Mouse (Mus musculus) intestine, embryonic 14.5 days (tissue): ENCODE data around the gene Trrap. TPM values are rescaled to one million over a fixed set of nuclear protein-coding genes. Genes with fewer than 3 reads are reported as not detected.

ENCODE experiments used
- ATAC-seq: fragments of 200-750 bp; cut with Nextera tagmentation; replicated peaks from 2 replicates; pipeline ENCODE4 v1.8.0; 2017; ENCODE audit warnings: low read depth, moderate number of reproducible peaks, moderate TSS enrichment, moderate library complexity; ENCODE audit not compliant: low FRiP score, low TSS enrichment
- DNase-seq: peaks from one replicate; pipeline ENCODE4 v3.0.0-alpha.2; 2018; ENCODE audit warnings: low spot score
- H3K27ac ChIP-seq: fragments of 300-500 bp; sonication (generic); 2 replicates; pipeline ENCODE4 v1.5.1; 2014; ENCODE audit warnings: low read depth, mild to moderate bottlenecking, control low read depth
- H3K27me3 ChIP-seq: fragments of 300-500 bp; sonication (generic); replicated peaks from 2 replicates; pipeline ENCODE4 v1.6.1; 2014; ENCODE audit warnings: low read length, control low read depth; ENCODE audit not compliant: control insufficient read depth, insufficient read depth
- H3K36me3 ChIP-seq: fragments of 300-500 bp; sonication (generic); 2 replicates; pipeline ENCODE4 v1.6.1; 2014; ENCODE audit warnings: low read length, control low read depth; ENCODE audit not compliant: control insufficient read depth, insufficient read depth
- H3K4me1 ChIP-seq: fragments of 300-500 bp; sonication (generic); replicated peaks from 2 replicates; pipeline ENCODE4 v1.6.1; 2014; ENCODE audit warnings: low read length, control low read depth, mixed read lengths; ENCODE audit not compliant: control insufficient read depth, insufficient read depth
- H3K4me2 ChIP-seq: fragments of 300-500 bp; sonication (generic); 2 replicates; pipeline ENCODE4 v1.6.1; 2014; ENCODE audit warnings: low read length
- H3K4me3 ChIP-seq: fragments of 300-500 bp; sonication (generic); 2 replicates; pipeline ENCODE4 v1.5.1; 2014; ENCODE audit warnings: low read depth, low read length, control low read depth, mixed read lengths
- H3K9ac ChIP-seq: fragments of 300-500 bp; sonication (generic); 2 replicates; pipeline ENCODE4 v1.6.1; 2014; ENCODE audit warnings: mild to moderate bottlenecking, low read length
- H3K9me3 ChIP-seq: fragments of 300-500 bp; sonication (generic); 2 replicates; pipeline ENCODE4 v1.6.1; 2016; ENCODE audit warnings: low read length, control low read depth; ENCODE audit not compliant: control insufficient read depth
- WGBS: fragments of 180-500 bp; shearing (Covaris S2); extraction: QIAGEN DNeasy Blood & Tissue Kit; methylation state at CpG from one replicate; pipeline ENCODE4 v1.1.7; 2014; 5-methylcytosine and 5-hydroxymethylcytosine counted together
- polyA plus RNA-seq: library from polyadenylated mRNA; unstranded; fragments of >200 nt; fragmentation: Nextera tagmentation; extraction: Ambion mirVana; gene quantifications from 2 replicates; pipeline ENCODE4 v1.2.1, GENCODE M21; 2014

The Trrap gene
- polyA plus RNA-seq, 1 experiment from 2014 or later, result 85.4 TPM

GRCm38 (mm10) chr5:144734949-144735348 lies 32.6 kb upstream of the Trrap start:
- ATAC-seq, result 0 out of 2 replicates have a peak, but pooled peaks have one; percentile 14
- DNase-seq, result peak; percentile 93
- Histone ChIP-seq H3K9ac (no peak overlapping the region), H3K27ac (no peak overlapping the region), H3K36me3 (no peaks in the 10 kb centered on the region), H3K9me3 (no peaks in the 10 kb centered on the region), H3K4me2 (no peak overlapping the region), H3K27me3 (no peaks in the 10 kb centered on the region), H3K4me1 (no peaks in the 10 kb centered on the region), H3K4me3 (no peak overlapping the region)
- WGBS, result 33% methylated on average over 8 of the region's 8 CpGs

GRCm38 (mm10) chr5:144737101-144737500 lies 30.4 kb upstream of the Trrap start:
- no peak overlapping the region for H3K9ac ChIP-seq
- WGBS, result 86% methylated on average over 14 of the region's 14 CpGs
- H3K9me3 ChIP-seq, result no peaks in the 10 kb centered on the region
- H3K36me3 ChIP-seq, result no peaks in the 10 kb centered on the region
- H3K27me3 ChIP-seq, result no peaks in the 10 kb centered on the region
- ATAC-seq, result no peak
- H3K4me3 ChIP-seq, result no peak overlapping the region
- H3K4me1 ChIP-seq, result no peaks in the 10 kb centered on the region
- H3K4me2 ChIP-seq, result no peak overlapping the region
- H3K27ac ChIP-seq, result no peak overlapping the region
- DNase-seq, result no peak

- WGBS, result 4% methylated on average over 5 of the region's 5 CpGs
- ATAC-seq (peak; percentile 55), DNase-seq (no peak)
- H3K4me3 ChIP-seq, result no peak overlapping the region
- H3K36me3 ChIP-seq, result no peaks in the 10 kb centered on the region
- H3K4me2 ChIP-seq, result no peak overlapping the region
- no peaks in the 10 kb centered on the region for H3K9me3 ChIP-seq
- H3K4me1 ChIP-seq, result 0 out of 2 replicates have a peak, but pooled peaks cover 3% of the 10 kb centered on the region
- no peak overlapping the region for H3K9ac ChIP-seq
- no peaks in the 10 kb centered on the region for H3K27me3 ChIP-seq
- H3K27ac ChIP-seq, result no peak overlapping the region
Measured at GRCm38 (mm10) chr5:144752432-144752831, 15.1 kb upstream of the Trrap start.

GRCm38 (mm10) chr5:144753041-144753440 lies 14.5 kb upstream of the Trrap start:
- Histone ChIP-seq H3K36me3 (no peaks in the 10 kb centered on the region), H3K4me1 (0 out of 2 replicates have a peak, but pooled peaks cover 3% of the 10 kb centered on the region), H3K9me3 (no peaks in the 10 kb centered on the region), H3K27ac (no peak overlapping the region), H3K27me3 (no peaks in the 10 kb centered on the region), H3K4me3 (no peak overlapping the region), H3K9ac (no peak overlapping the region), H3K4me2 (no peak overlapping the region)
- no peak for DNase-seq
- no peak for ATAC-seq
- 55% methylated on average over 7 of the region's 7 CpGs for WGBS

- WGBS, result 60% methylated on average over 10 of the region's 10 CpGs
- Histone ChIP-seq H3K4me2 (no peak overlapping the region), H3K4me1 (0 out of 2 replicates have a peak, but pooled peaks cover 3% of the 10 kb centered on the region), H3K9ac (no peak overlapping the region), H3K27ac (no peak overlapping the region), H3K27me3 (no peaks in the 10 kb centered on the region), H3K9me3 (no peaks in the 10 kb centered on the region), H3K4me3 (no peak overlapping the region), H3K36me3 (no peaks in the 10 kb centered on the region)
- no peak for ATAC-seq
- no peak for DNase-seq
Measured at GRCm38 (mm10) chr5:144755191-144755590, 12.3 kb upstream of the Trrap start.

- 90% methylated on average over 9 of the region's 9 CpGs for WGBS
- ATAC-seq (no peak), DNase-seq (no peak)
- H3K27me3 ChIP-seq, result peaks cover 18% of the 10 kb centered on the region
- H3K4me1 ChIP-seq, result 0 out of 2 replicates have a peak, but pooled peaks cover 1% of the 10 kb centered on the region
- H3K4me2 ChIP-seq, result no peak overlapping the region
- H3K9me3 ChIP-seq, result no peaks in the 10 kb centered on the region
- H3K36me3 ChIP-seq, result no peaks in the 10 kb centered on the region
- no peak overlapping the region for H3K9ac ChIP-seq
- H3K4me3 ChIP-seq, result no peak overlapping the region
- no peak overlapping the region for H3K27ac ChIP-seq
Measured at GRCm38 (mm10) chr5:144757402-144757801, 10.1 kb upstream of the Trrap start.

- 21% methylated on average over 8 of the region's 8 CpGs for WGBS
- H3K9ac ChIP-seq, result no peak overlapping the region
- H3K4me1 ChIP-seq, result no peaks in the 10 kb centered on the region
- H3K27ac ChIP-seq, result no peak overlapping the region
- no peaks in the 10 kb centered on the region for H3K36me3 ChIP-seq
- H3K27me3 ChIP-seq, result peaks cover 20% of the 10 kb centered on the region
- H3K4me2 ChIP-seq, result no peak overlapping the region
- ATAC-seq (no peak), DNase-seq (no peak)
- no peak overlapping the region for H3K4me3 ChIP-seq
- H3K9me3 ChIP-seq, result no peaks in the 10 kb centered on the region
Measured at GRCm38 (mm10) chr5:144758422-144758821, 9.1 kb upstream of the Trrap start.

GRCm38 (mm10) chr5:144761161-144761868 lies 6.2 kb upstream of the Trrap start, which contains the start of gene Tmem130:
Gene Tmem130, minus strand, starts transcription at chr5:144761818.
- no peaks in the 10 kb centered on the region for H3K4me1 ChIP-seq
- H3K9ac ChIP-seq, result no peak within 1 kb of the TSS
- ATAC-seq, result peak; percentile 51; the same call in 1 of the 2 replicates

GRCm38 (mm10) chr5:144766026-144766425 lies 1.5 kb upstream of the Trrap start:
- Histone ChIP-seq H3K4me2 (no peak overlapping the region), H3K27me3 (peaks cover 15% of the 10 kb centered on the region), H3K36me3 (peaks cover 8% of the 10 kb centered on the region), H3K4me3 (no peak overlapping the region), H3K9me3 (no peaks in the 10 kb centered on the region), H3K27ac (no peak overlapping the region), H3K4me1 (peaks cover 10% of the 10 kb centered on the region), H3K9ac (no peak overlapping the region)
- ATAC-seq (no peak), DNase-seq (no peak)
- WGBS, result 51% methylated on average over 7 of the region's 7 CpGs

More at GRCm38 (mm10) chr5:144761161-144761868, 6.2 kb upstream of the Trrap start, which contains the start of gene Tmem130:
- no peaks in the 10 kb centered on the region for H3K9me3 ChIP-seq
- 2% methylated on average over 38 of the region's 38 CpGs for WGBS
- peak within 1 kb of the TSS; percentile 24 for H3K4me3 ChIP-seq
- peak; percentile 60 for DNase-seq
- no peak within 1 kb of the TSS for H3K27ac ChIP-seq
- peaks cover 20% of the 10 kb centered on the region for H3K27me3 ChIP-seq
- no peaks in the 10 kb centered on the region for H3K36me3 ChIP-seq
- peak within 1 kb of the TSS; percentile 51 for H3K4me2 ChIP-seq
